Mouse (Mus musculus) heart, embryonic 14.5 days (tissue): ENCODE data around the gene Nyap2. TPM values are rescaled to one million over a fixed set of nuclear protein-coding genes. Genes with fewer than 3 reads are reported as not detected.

Experiments
- ATAC-seq: fragments of 200-750 bp; cut with Nextera tagmentation; 2 replicates; pipeline ENCODE4 v1.8.0; 2017; ENCODE audit warnings: low read depth, moderate TSS enrichment; ENCODE audit not compliant: insufficient number of reproducible peaks, insufficient read depth, low FRiP score
- H3K27ac ChIP-seq, 2 experiments: fragments of 200-500 bp in 1 of 2; fragments of 300-500 bp in 1 of 2; sonication (generic) in 1 of 2; replicated peaks in 1 of 2; 2 replicates each; pipeline ENCODE4 v1.5.1; 2012 to 2014; ENCODE audit warnings: low read depth in 2 of 2, low read length in 2 of 2, control low read depth in 1 of 2, mild to moderate bottlenecking in 1 of 2, mixed read lengths in 1 of 2; ENCODE audit not compliant: control insufficient read depth in 1 of 2, insufficient read depth in 1 of 2
- H3K27me3 ChIP-seq: fragments of 300-500 bp; sonication (generic); 2 replicates; pipeline ENCODE4 v1.6.1; 2014; ENCODE audit warnings: mild to moderate bottlenecking, low read length, control low read depth; ENCODE audit not compliant: control insufficient read depth, insufficient read depth
- H3K36me3 ChIP-seq: fragments of 300-500 bp; sonication (generic); 2 replicates; pipeline ENCODE4 v1.6.1; 2014; ENCODE audit warnings: mild to moderate bottlenecking, control low read depth, low read length, mixed read lengths; ENCODE audit not compliant: control insufficient read depth, insufficient read depth
- H3K4me1 ChIP-seq, 2 experiments: fragments of 200-500 bp in 1 of 2; fragments of 300-500 bp in 1 of 2; sonication (generic) in 1 of 2; 2 replicates each; pipeline ENCODE4 v1.6.1; 2012 to 2014; ENCODE audit warnings: low read length in 2 of 2, control low read depth in 1 of 2, mixed read lengths in 1 of 2; ENCODE audit not compliant: control insufficient read depth in 2 of 2, insufficient read depth in 2 of 2
- H3K4me2 ChIP-seq: fragments of 300-500 bp; sonication (generic); 2 replicates; pipeline ENCODE4 v1.6.1; 2014; ENCODE audit warnings: mild to moderate bottlenecking, low read length
- H3K4me3 ChIP-seq, 2 experiments: fragments of 200-500 bp in 1 of 2; fragments of 300-500 bp in 1 of 2; sonication (generic) in 1 of 2; 2 replicates each; pipeline ENCODE4 v1.5.1; 2012 to 2014; ENCODE audit warnings: low read length in 2 of 2, mild to moderate bottlenecking in 2 of 2, control low read depth in 1 of 2, low read depth in 1 of 2, moderate library complexity in 1 of 2; ENCODE audit not compliant: control insufficient read depth in 1 of 2, insufficient read depth in 1 of 2
- H3K9ac ChIP-seq: fragments of 300-500 bp; sonication (generic); 2 replicates; pipeline ENCODE4 v1.6.1; 2014; ENCODE audit warnings: mild to moderate bottlenecking, low read length
- H3K9me3 ChIP-seq: fragments of 300-500 bp; sonication (generic); 2 replicates; pipeline ENCODE4 v1.6.1; 2016; ENCODE audit warnings: low read length, control low read depth; ENCODE audit not compliant: control insufficient read depth
- WGBS: fragments of 180-500 bp; shearing (Covaris S2); extraction: QIAGEN DNeasy Blood & Tissue Kit; methylation state at CpG from one replicate; pipeline ENCODE4 v1.1.7; 2014; 5-methylcytosine and 5-hydroxymethylcytosine counted together
- polyA plus RNA-seq: library from polyadenylated mRNA; unstranded; fragments of >200 nt; fragmentation: Nextera tagmentation; extraction: Ambion mirVana; gene quantifications from 2 replicates; pipeline ENCODE4 v1.2.1, GENCODE M21; 2014

Gene Nyap2
- polyA plus RNA-seq, 1 experiment from 2014 or later: 0.07 TPM

DNA sequence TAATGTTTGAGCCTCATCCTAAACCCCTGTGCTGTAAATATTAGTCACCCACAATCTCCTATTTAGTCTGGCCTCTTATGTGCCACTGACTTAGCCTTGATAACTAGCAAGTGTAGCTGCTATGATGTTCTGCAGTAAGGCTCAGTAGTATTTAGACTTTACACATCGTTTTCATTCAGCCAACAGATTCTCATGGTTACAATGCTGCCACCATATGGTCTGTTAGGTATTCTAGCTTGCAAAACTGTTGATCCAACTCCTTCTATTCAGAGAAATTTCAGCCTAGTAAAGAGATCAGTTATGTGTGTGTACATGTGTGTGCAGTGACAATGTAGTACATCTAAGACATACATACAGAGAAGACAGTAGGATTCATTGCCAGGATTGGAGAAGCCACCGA, 231.2 kb downstream of the Nyap2 start:
- H3K9me3 ChIP-seq: no peaks in the 10 kb centered on the region
- H3K4me3 ChIP-seq: no peak overlapping the region
- H3K4me2 ChIP-seq: no peak overlapping the region
- no peaks in the 10 kb centered on the region for H3K36me3 ChIP-seq
- no peak for ATAC-seq
- H3K9ac ChIP-seq: no peak overlapping the region
- H3K27ac ChIP-seq: no peak overlapping the region
- H3K27me3 ChIP-seq: no peaks in the 10 kb centered on the region
- no peaks in the 10 kb centered on the region for H3K4me1 ChIP-seq
- WGBS: 59% methylated on average over 2 of the region's 2 CpGs

DNA sequence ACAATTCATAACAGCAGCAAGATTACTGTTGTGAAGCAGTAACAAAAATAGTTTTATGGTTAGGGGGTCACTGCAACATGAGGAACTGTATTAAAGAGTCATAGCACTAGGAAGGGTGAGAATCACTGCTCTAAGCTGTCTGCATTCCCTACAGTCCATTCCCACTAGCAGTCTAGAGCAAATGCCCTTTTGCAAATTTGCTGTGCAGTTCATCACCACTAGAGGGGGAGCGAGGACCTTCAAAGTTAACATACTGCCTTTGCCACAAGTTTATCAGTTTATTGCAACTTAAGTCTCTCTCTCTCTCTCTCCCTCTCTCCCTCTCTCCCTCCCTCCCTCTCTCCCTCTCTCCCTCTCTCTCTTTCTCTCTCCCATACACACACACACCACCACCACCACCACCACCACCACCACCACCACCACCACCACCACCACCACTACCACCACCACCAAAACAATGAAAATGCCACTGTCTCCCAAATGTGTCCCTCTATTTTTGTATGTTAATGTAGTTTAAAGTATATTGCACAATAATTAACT, 233.4 kb downstream of the Nyap2 start:
- Histone ChIP-seq H3K27me3 (no peaks in the 10 kb centered on the region), H3K27ac (no peak overlapping the region), H3K4me2 (no peak overlapping the region), H3K4me3 (no peak overlapping the region), H3K4me1 (no peaks in the 10 kb centered on the region), H3K9me3 (no peaks in the 10 kb centered on the region), H3K36me3 (no peaks in the 10 kb centered on the region), H3K9ac (no peak overlapping the region)
- WGBS: 0% methylated on average over 1 of the region's 1 CpGs
- ATAC-seq: no peak

DNA sequence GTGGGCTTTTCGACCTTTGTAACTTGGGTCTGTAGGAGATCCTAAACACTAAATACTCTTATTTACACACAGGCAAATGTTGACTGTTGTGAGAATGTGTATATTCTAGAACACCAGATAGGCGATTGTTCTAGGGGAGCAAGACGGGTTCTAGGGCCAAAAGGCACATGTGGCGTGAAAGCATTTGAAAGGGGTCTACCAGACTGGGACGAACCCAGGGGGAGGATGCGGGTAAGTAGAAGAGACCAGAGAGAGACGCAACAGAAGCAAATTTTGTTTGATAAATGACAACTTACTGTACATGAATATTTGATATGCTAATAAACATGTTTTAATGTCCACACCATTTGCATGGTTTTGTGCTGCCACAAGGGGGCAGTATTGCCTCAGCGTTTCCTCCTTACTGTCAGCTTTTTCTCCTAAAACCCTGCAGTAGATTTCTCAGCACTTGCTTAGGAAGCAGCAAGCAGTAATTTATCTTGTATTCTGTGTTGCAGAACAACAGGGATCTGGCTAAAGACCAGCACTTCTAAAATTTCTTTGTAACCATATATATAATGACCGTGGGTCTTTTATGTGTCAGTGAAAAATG, 239.7 kb downstream of the Nyap2 start:
- Histone ChIP-seq H3K27ac (no peak overlapping the region), H3K27me3 (no peaks in the 10 kb centered on the region), H3K4me2 (no peak overlapping the region), H3K4me3 (no peak overlapping the region), H3K9me3 (no peaks in the 10 kb centered on the region), H3K36me3 (no peaks in the 10 kb centered on the region), H3K4me1 (no peaks in the 10 kb centered on the region), H3K9ac (no peak overlapping the region)
- 55% methylated on average over 9 of the region's 9 CpGs for WGBS
- ATAC-seq: no peak

DNA sequence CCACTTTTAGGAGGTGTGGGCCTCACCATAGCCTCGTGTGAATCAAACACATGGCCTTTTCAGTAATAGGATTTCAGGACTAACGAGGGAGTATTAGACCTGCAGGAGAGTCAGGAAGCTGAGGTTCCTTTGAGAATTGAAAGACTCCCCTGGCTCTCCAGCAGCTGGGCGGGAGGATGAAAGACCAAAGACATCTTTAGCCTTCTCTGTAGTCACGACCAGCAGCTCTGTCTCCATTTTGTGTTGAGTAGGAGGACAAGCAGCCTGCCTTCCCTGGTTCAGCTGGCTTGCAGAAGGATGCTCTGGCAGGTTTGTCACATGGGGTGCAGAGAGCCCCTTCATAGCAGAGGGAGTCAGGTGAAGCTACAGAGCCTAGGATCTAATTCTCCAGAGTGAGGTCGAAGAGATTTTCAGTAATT, 240.3 kb downstream of the Nyap2 start:
- no peaks in the 10 kb centered on the region for H3K9me3 ChIP-seq
- no peaks in the 10 kb centered on the region for H3K4me1 ChIP-seq
- no peak overlapping the region for H3K4me2 ChIP-seq
- no peak for ATAC-seq
- H3K4me3 ChIP-seq: no peak overlapping the region
- no peak overlapping the region for H3K9ac ChIP-seq
- 74% methylated on average over 5 of the region's 5 CpGs for WGBS
- H3K36me3 ChIP-seq: no peaks in the 10 kb centered on the region
- H3K27ac ChIP-seq: no peak overlapping the region
- no peaks in the 10 kb centered on the region for H3K27me3 ChIP-seq

DNA sequence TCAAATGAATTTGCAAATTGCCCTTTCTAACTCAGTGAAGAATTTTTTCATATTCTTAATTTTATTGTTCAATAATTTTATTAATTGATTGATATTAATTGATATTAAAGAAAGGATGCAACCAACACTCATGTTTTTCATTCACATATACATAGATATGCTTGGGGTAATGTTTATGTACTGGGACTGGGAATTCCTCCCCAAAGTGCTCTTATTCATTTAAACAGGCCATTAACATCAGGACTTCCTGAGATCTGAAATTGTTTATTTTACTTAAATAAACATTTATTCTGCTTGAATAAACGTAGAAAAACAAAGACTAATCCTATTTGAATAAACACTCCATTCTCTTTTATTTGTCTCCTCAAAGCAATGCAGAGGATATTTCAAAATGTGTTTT, 311.0 kb downstream of the Nyap2 start:
- 36% methylated on average over 1 of the region's 1 CpGs for WGBS
- no peaks in the 10 kb centered on the region for H3K9me3 ChIP-seq
- no peak for ATAC-seq
- no peak overlapping the region for H3K27ac ChIP-seq
- H3K36me3 ChIP-seq: no peaks in the 10 kb centered on the region
- H3K27me3 ChIP-seq: no peaks in the 10 kb centered on the region
- H3K4me1 ChIP-seq: no peaks in the 10 kb centered on the region
- H3K4me2 ChIP-seq: no peak overlapping the region
- H3K4me3 ChIP-seq: no peak overlapping the region
- no peak overlapping the region for H3K9ac ChIP-seq
